Comparison of ENCODE assay signal across 18 mouse cellular contexts in genomic region chr9:35546745-35547144, GRCm38 (mm10). TPM values are rescaled to one million over a fixed set of nuclear protein-coding genes. Genes with fewer than 3 reads are reported as not detected.
DNase-seq lines count a peak whose midpoint lies in the region; ATAC-seq and TF ChIP-seq lines count a peak whose summit lies in the region.
"Had no signal": no experiment of that assay in that cellular context is flagged by ENCODE, and none has a peak within 500 bp of the region (broad histone marks: within the 10 kb centered on the region; RNA-seq: fewer than 3 reads in every experiment).

No protein-coding gene starts in this region.

- peak; percentile 33; the same call in 1 of the 2 replicates for TF ChIP-seq POLR2A in spleen, adult 2 months (IDR thresholded peaks at IDR 0.05; ENCODE audit: low read depth, low read length)
- TF ChIP-seq POLR2A in MEL (IDR thresholded peaks at IDR 0.05; ENCODE audit: control insufficient read depth in 1 of 2, insufficient read depth in 1 of 2, low read depth in 1 of 2, low read length in 2 of 2, poor library complexity in 1 of 2), result no peak

- H3K4me1 ChIP-seq in spleen, adult 2 months (ENCODE audit: control insufficient read depth, insufficient read depth, insufficient read length), result no peaks in the 10 kb centered on the region; the same call in 1 of the 2 replicates
- H3K4me1 ChIP-seq in MEL (ENCODE audit: control insufficient read depth in 1 of 2, insufficient read depth in 2 of 2, low read length in 2 of 2), result peaks cover 5 to 15% of the 10 kb centered on the region in 2 experiments
- H3K4me1 ChIP-seq: embryonic facial prominence, embryonic 12.5 days; limb, embryonic 10.5 days; stomach, embryonic 15.5 days had no signal

- H3K27ac ChIP-seq in spleen, adult 2 months (ENCODE audit: insufficient read depth, low read length), result peak overlapping the region; percentile 86
- H3K27ac ChIP-seq in MEL (ENCODE audit: control insufficient read depth, low read depth, low read length), result 0 out of 2 replicates have a peak overlapping the region, but pooled peaks have one; percentile 12
- H3K27ac ChIP-seq: embryonic facial prominence, embryonic 12.5 days; limb, embryonic 10.5 days; stomach, embryonic 15.5 days had no signal

- no peaks in the 10 kb centered on the region for H3K27me3 ChIP-seq in spleen, adult 2 months (ENCODE audit: control insufficient read depth, insufficient read depth, low read length)
- peaks cover 0 to 2% of the 10 kb centered on the region in 2 experiments; a peak in 1 of 4 replicates for H3K27me3 ChIP-seq in MEL (ENCODE audit: control insufficient read depth in 1 of 2, insufficient read depth in 2 of 2, low read length in 2 of 2)
- H3K27me3 ChIP-seq: embryonic facial prominence, embryonic 12.5 days; stomach, embryonic 15.5 days had no signal

- peak; percentile 25 for ATAC-seq in inflammation-experienced regulatory T-cells, adult 6 months
- ATAC-seq: intestine, postnatal 0 days had no signal

- H3K4me3 ChIP-seq in spleen, adult 2 months (ENCODE audit: extremely low read depth, insufficient read depth, insufficient read length), result peak overlapping the region; percentile 49
- H3K4me3 ChIP-seq in MEL (ENCODE audit: control insufficient read depth in 1 of 2, insufficient read depth in 1 of 2, low read depth in 2 of 2, low read length in 2 of 2), result peak overlapping the region; percentile 12 to 49; a peak in 3 of 4 replicates
- H3K4me3 ChIP-seq: embryonic facial prominence, embryonic 12.5 days; limb, embryonic 10.5 days; stomach, embryonic 15.5 days had no signal

- no peak for TF ChIP-seq RAD21 in MEL (IDR thresholded peaks at IDR 0.05; ENCODE audit: low read depth, low read length)

- peak overlapping the region; percentile 15; the same call in 1 of the 2 replicates for H3K9ac ChIP-seq in MEL (ENCODE audit: control insufficient read depth, low read depth, low read length, poor library complexity, severe bottlenecking)
- H3K9ac ChIP-seq: embryonic facial prominence, embryonic 12.5 days; lung, embryonic 14.5 days; stomach, embryonic 15.5 days had no signal

- intact Hi-C loops in gastrocnemius, postnatal 36 days (cut with DNase I), result no loop called here

- peak; percentile 37 to 67 for DNase-seq in spleen, adult 2 months (ENCODE audit: low read depth in 1 of 2, low spot score in 2 of 2)
- DNase-seq in spleen, postnatal 4 days (ENCODE audit: low spot score in 2 of 2), result no peak
- peak; percentile 76 for DNase-seq in MEL (ENCODE audit: low read depth, low spot score)
- DNase-seq in natural killer cell, adult 2 months (ENCODE audit: low spot score in 2 of 2), result peak; percentile 16 to 62
- no peak for DNase-seq in frontal cortex, postnatal 14 days (ENCODE audit: low spot score in 2 of 2)
- DNase-seq in gastrocnemius, postnatal 36 days, result no peak
- no peak for DNase-seq in frontal cortex, postnatal 36 days (ENCODE audit: low spot score in 2 of 2)
- DNase-seq: adrenal gland, adult 2 months; cerebellum, postnatal 25 days; heart, postnatal 4 days; lung, embryonic 14.5 days had no signal

- no peaks in the 10 kb centered on the region for H3K36me3 ChIP-seq in spleen, adult 2 months (ENCODE audit: control insufficient read depth, insufficient read depth, low read length)
- H3K36me3 ChIP-seq in MEL (ENCODE audit: control insufficient read depth in 1 of 2, insufficient read depth in 2 of 2, low read length in 2 of 2), result peaks cover 0 to 6% of the 10 kb centered on the region in 2 experiments; a peak in 2 of 4 replicates
- H3K36me3 ChIP-seq: embryonic facial prominence, embryonic 12.5 days; limb, embryonic 10.5 days; stomach, embryonic 15.5 days had no signal

- TF ChIP-seq EP300 in MEL (IDR thresholded peaks at IDR 0.05; ENCODE audit: low read depth in 1 of 2, low read length in 2 of 2), result no peak; a peak in 1 of 4 replicates

- H3K9me3 ChIP-seq in MEL (replicated peaks; ENCODE audit: insufficient read depth, low read length), result no peaks in the 10 kb centered on the region
- H3K9me3 ChIP-seq: embryonic facial prominence, embryonic 12.5 days; limb, embryonic 10.5 days; stomach, embryonic 15.5 days had no signal

- 7% methylated on average over 9 of the region's 9 CpGs for WGBS in spleen, adult 2 months

- no peaks in the 10 kb centered on the region for H3K79me2 ChIP-seq in MEL (ENCODE audit: control insufficient read depth, insufficient read depth, low read length, poor library complexity)

- no peak for TF ChIP-seq CTCF in spleen, adult 2 months (IDR thresholded peaks at IDR 0.05; ENCODE audit: extremely low read depth, insufficient read depth, insufficient read length, insufficient replicate concordance)
- TF ChIP-seq CTCF in MEL (IDR thresholded peaks at IDR 0.05 in 2 of 3, conservative IDR thresholded peaks at IDR 0.05 in 1 of 3; ENCODE audit: control insufficient read depth in 1 of 3, insufficient read depth in 1 of 3, low read depth in 2 of 3, low read length in 3 of 3, poor library complexity in 1 of 3, severe bottlenecking in 1 of 3), result no peak

TF ChIP-seq in MEL, 35 proteins besides CTCF, POLR2A, EP300 and RAD21:
- TF ChIP-seq ELF1 (IDR thresholded peaks at IDR 0.05; ENCODE audit: low read depth, low read length) (no peak), SIN3A (IDR thresholded peaks at IDR 0.05; ENCODE audit: low read length) (0 out of 2 replicates have a peak, but pooled peaks have one; percentile 35), TBP (IDR thresholded peaks at IDR 0.05; ENCODE audit: low read depth, low read length) (0 out of 2 replicates have a peak, but pooled peaks have one; percentile 18), ZMIZ1 (IDR thresholded peaks at IDR 0.05; ENCODE audit: low read depth, low read length) (no peak), ZKSCAN1 (IDR thresholded peaks at IDR 0.05; ENCODE audit: low read depth, low read length) (no peak), GATA1 (IDR thresholded peaks at IDR 0.05; ENCODE audit: low read depth, low read length) (peak; percentile 54; the same call in 1 of the 2 replicates), ETS1 (IDR thresholded peaks at IDR 0.05; ENCODE audit: low read depth, low read length) (0 out of 2 replicates have a peak, but pooled peaks have one; percentile 17), USF1 (IDR thresholded peaks at IDR 0.05; ENCODE audit: low read depth, low read length) (no peak), TCF12 (IDR thresholded peaks at IDR 0.05; ENCODE audit: low read depth, low read length) (no peak)
TF ChIP-seq in MEL: peak in this region for 4.

RNA-seq across cellular contexts. Expression of gene Ddx25, which starts 11.6 kb away (rescaled TPM):
- 0.12 and 0.14 TPM in 2 replicates for polyA plus RNA-seq in spleen, adult 2 months (2012; rRNA removed)
- 0.33 and 0.35 TPM in 2 replicates for total RNA-seq in MEL (2012; rRNA removed)
- under 1 TPM in 1 of 2 experiments, not detected in 1; 0.35 TPM for polyA plus RNA-seq in MEL (2012; ENCODE audit: insufficient read depth in 1 of 2, insufficient read length in 2 of 2, low read depth in 1 of 2, low replicate concordance in 2 of 2, missing spikeins in 1 of 2)
- polyA plus RNA-seq in inflammation-experienced regulatory T-cells, adult 6 months (2017; shearing (Covaris generic)), result under 1 TPM; 0.11 to 0.26 (median 0.14) TPM
- total RNA-seq in gastrocnemius, postnatal 36 days (2021), result not detected
- total RNA-seq: gastrocnemius, adult 18-20 months had no signal

RNA-seq across cellular contexts. Expression of gene Pus3, which starts 11.7 kb away (rescaled TPM):
- 1.1 and 1.6 TPM in 2 replicates for polyA plus RNA-seq in spleen, adult 2 months (2012; rRNA removed)
- total RNA-seq in MEL (2012; rRNA removed), result 20.0 and 23.8 TPM in 2 replicates
- 10 to 100 TPM in 1 of 2 experiments, not detected in 1; 15.8 TPM for polyA plus RNA-seq in MEL (2012; ENCODE audit: insufficient read depth in 1 of 2, insufficient read length in 2 of 2, low read depth in 1 of 2, low replicate concordance in 2 of 2, missing spikeins in 1 of 2)
- polyA plus RNA-seq in inflammation-experienced regulatory T-cells, adult 6 months (2017; shearing (Covaris generic)), result 10 to 100 TPM; 16.9 to 27.8 (median 19.5) TPM
- 1 to 10 TPM; 6.8 to 8.5 TPM for total RNA-seq in gastrocnemius, postnatal 36 days (2021)

RNA-seq across cellular contexts. Expression of gene Pate2, which starts 23.3 kb away (rescaled TPM):
- polyA plus RNA-seq in spleen, adult 2 months (2012; rRNA removed), result 0.05 and 0.06 TPM in 2 replicates
- 0.16 and 0.23 TPM in 2 replicates for total RNA-seq in MEL (2012; rRNA removed)
- polyA plus RNA-seq in MEL (2012; ENCODE audit: insufficient read depth in 1 of 2, insufficient read length in 2 of 2, low read depth in 1 of 2, low replicate concordance in 2 of 2, missing spikeins in 1 of 2), result under 1 TPM in 1 of 2 experiments, not detected in 1; 0.29 TPM
- not detected for polyA plus RNA-seq in inflammation-experienced regulatory T-cells, adult 6 months (2017; shearing (Covaris generic))
- total RNA-seq in gastrocnemius, postnatal 36 days (2021), result not detected
- total RNA-seq: gastrocnemius, adult 18-20 months had no signal
- polyA plus RNA-seq: large intestine, adult 2 months had no signal

RNA-seq across cellular contexts. Expression of gene Hyls1, which starts 23.5 kb away (rescaled TPM):
- 1.1 and 1.4 TPM in 2 replicates for polyA plus RNA-seq in spleen, adult 2 months (2012; rRNA removed)
- total RNA-seq in MEL (2012; rRNA removed), result 10.6 and 13.6 TPM in 2 replicates
- polyA plus RNA-seq in MEL (2012; ENCODE audit: insufficient read depth in 1 of 2, insufficient read length in 2 of 2, low read depth in 1 of 2, low replicate concordance in 2 of 2, missing spikeins in 1 of 2), result 10 to 100 TPM in 1 of 2 experiments, not detected in 1; 10.5 TPM
- 10 to 100 TPM in 1 of 3 experiments, 1 to 10 TPM in 2; 4.9 to 16.2 (median 5.7) TPM for polyA plus RNA-seq in inflammation-experienced regulatory T-cells, adult 6 months (2017; shearing (Covaris generic))
- under 1 TPM; 0.94 to 0.99 TPM for total RNA-seq in gastrocnemius, postnatal 36 days (2021)

RNA-seq across cellular contexts. Expression of gene Gm1113, which starts 28.7 kb away (rescaled TPM):
- polyA plus RNA-seq in spleen, adult 2 months (2012; rRNA removed), result not detected in 2 replicates
- not detected in 2 replicates for total RNA-seq in MEL (2012; rRNA removed)
- not detected for polyA plus RNA-seq in MEL (2012; ENCODE audit: insufficient read depth in 1 of 2, insufficient read length in 2 of 2, low read depth in 1 of 2, low replicate concordance in 2 of 2, missing spikeins in 1 of 2)
- not detected for polyA plus RNA-seq in inflammation-experienced regulatory T-cells, adult 6 months (2017; shearing (Covaris generic))
- not detected for total RNA-seq in gastrocnemius, postnatal 36 days (2021)
- total RNA-seq: adrenal gland, adult 2 months; gastrocnemius, adult 18-20 months; heart, postnatal 4 days had no signal
- polyA plus RNA-seq: adrenal gland, adult 2 months; embryonic facial prominence, embryonic 12.5 days; intestine, postnatal 0 days; large intestine, adult 2 months; limb, embryonic 10.5 days; lung, embryonic 14.5 days; stomach, embryonic 15.5 days had no signal

Comparison
In these comparisons a context has a peak if more than half of its experiments do, and no peak if none do; other contexts are left out.
1. DNase-seq: peak in spleen, adult 2 months (2 of 2), MEL (single experiment) and natural killer cell, adult 2 months (2 of 2); none in spleen, postnatal 4 days (0 of 2), frontal cortex, postnatal 14 days (0 of 2), gastrocnemius, postnatal 36 days (0 of 2) and frontal cortex, postnatal 36 days (0 of 2).